Mouse (Mus musculus): ENCODE measurements around the gene Camk2d.

The Camk2d gene

GRCm38 (mm10) chr3:126758398-126758797 is 162.3 kb downstream of the Camk2d start:
- DNase-seq: no peak

- DNase-seq: no peak
Observed at GRCm38 (mm10) chr3:126760608-126761007, 164.5 kb downstream of the Camk2d start.

- no peak for DNase-seq
Observed at GRCm38 (mm10) chr3:126764745-126765144, 168.6 kb downstream of the Camk2d start.

- DNase-seq: no peak
Observed at GRCm38 (mm10) chr3:126770056-126770455, 174.0 kb downstream of the Camk2d start.

GRCm38 (mm10) chr3:126771032-126771431 is 174.9 kb downstream of the Camk2d start:
- DNase-seq: peak; percentile 27

- DNase-seq: peak; percentile 91
Observed at GRCm38 (mm10) chr3:126771541-126771940, 175.4 kb downstream of the Camk2d start.

GRCm38 (mm10) chr3:126776001-126776400 is 179.9 kb downstream of the Camk2d start:
- no peak for DNase-seq

GRCm38 (mm10) chr3:126777101-126777500 is 181.0 kb downstream of the Camk2d start:
- no peak for DNase-seq

GRCm38 (mm10) chr3:126777879-126778278 is 181.8 kb downstream of the Camk2d start:
- DNase-seq: no peak

GRCm38 (mm10) chr3:126780014-126780615 is 184.0 kb downstream of the Camk2d start:
- DNase-seq: no peak

GRCm38 (mm10) chr3:126793035-126793964 is 197.2 kb downstream of the Camk2d start:
- DNase-seq: no peak

GRCm38 (mm10) chr3:126795904-126796303 is 199.8 kb downstream of the Camk2d start:
- no peak for DNase-seq

- no peak for DNase-seq
Observed at GRCm38 (mm10) chr3:126797025-126797424, 200.9 kb downstream of the Camk2d start.

- no peak for DNase-seq
Observed at GRCm38 (mm10) chr3:126797810-126798209, 201.7 kb downstream of the Camk2d start.

- no peak for DNase-seq
Observed at GRCm38 (mm10) chr3:126802988-126803387, 206.9 kb downstream of the Camk2d start.

- DNase-seq: no peak
Observed at GRCm38 (mm10) chr3:126804968-126805367, 208.9 kb downstream of the Camk2d start.

GRCm38 (mm10) chr3:126806145-126806544 is 210.0 kb downstream of the Camk2d start:
- no peak for DNase-seq

- DNase-seq: no peak
Observed at GRCm38 (mm10) chr3:126809915-126810314, 213.8 kb downstream of the Camk2d start.

- DNase-seq: no peak
Observed at GRCm38 (mm10) chr3:126810372-126811090, 214.4 kb downstream of the Camk2d start.

GRCm38 (mm10) chr3:126811646-126812045 is 215.5 kb downstream of the Camk2d start:
- no peak for DNase-seq

GRCm38 (mm10) chr3:126822374-126822773 is 226.3 kb downstream of the Camk2d start:
- DNase-seq: no peak

- DNase-seq: no peak
Observed at GRCm38 (mm10) chr3:126824930-126825329, 228.8 kb downstream of the Camk2d start.

- DNase-seq: peak; percentile 14
Observed at GRCm38 (mm10) chr3:126826172-126826571, 230.1 kb downstream of the Camk2d start.
